Mouse (Mus musculus): Measurements from ENCODE around the gene Tspan11.

DNA sequence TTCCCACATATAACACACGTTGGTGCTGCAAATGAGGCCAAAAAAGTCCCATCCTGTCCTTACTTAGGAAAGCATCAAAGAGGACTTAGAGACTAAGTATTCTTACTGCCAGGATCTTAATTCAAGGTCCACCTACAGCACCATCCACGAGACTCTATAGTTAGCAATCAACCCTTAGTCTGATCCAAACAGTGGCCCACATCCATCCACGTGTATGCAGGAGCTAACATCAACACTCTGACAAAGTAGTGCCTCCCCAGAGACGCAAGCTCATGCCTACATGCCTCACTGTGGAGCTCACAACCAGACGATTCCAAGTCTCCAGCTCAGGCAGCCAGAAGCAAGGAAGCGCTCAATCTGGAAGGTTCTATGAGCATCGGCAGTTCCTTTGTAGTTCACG, 15.2 kb downstream of the Tspan11 start:
- no peak for TF ChIP-seq CTCF (IDR thresholded peaks at IDR 0.05; ENCODE audit: low read depth, low read length)
- TF ChIP-seq TAL1 (conservative IDR thresholded peaks at IDR 0.05; ENCODE audit: low read depth, low read length), result no peak
- no peak for TF ChIP-seq GATA1 (IDR thresholded peaks at IDR 0.05; ENCODE audit: borderline replicate concordance, low read length)
- TF ChIP-seq GATA2 (IDR thresholded peaks at IDR 0.05; ENCODE audit: borderline replicate concordance, low read depth, low read length), result no peak
- TF ChIP-seq POLR2AphosphoS5 (IDR thresholded peaks at IDR 0.05; ENCODE audit: insufficient replicate concordance, low read depth, low read length), result no peak

Measured in G1E (cell line).